Mouse (Mus musculus) erythroid progenitor cell, adult 5-6 weeks (primary cell): ENCODE measurements at regions not wholly inside any gene's neighbourhood (a gene's known extent, or its start where the extent isn't known, plus 50 kb on each side); places are given as distances from the start of the nearest gene placed in this dataset.

Source experiments
- ATAC-seq: replicated peaks from 2 replicates; pipeline ENCODE4 v1.8.0; 2016; ENCODE audit warnings: moderate number of reproducible peaks, mild to moderate bottlenecking, moderate TSS enrichment, inconsistent platforms; ENCODE audit not compliant: poor library complexity, low FRiP score, severe bottlenecking

GRCm38 (mm10) chr16:50863565-50863964 lies 272.6 kb upstream of the Ccdc54 start:
- ATAC-seq, result no peak

DNA sequence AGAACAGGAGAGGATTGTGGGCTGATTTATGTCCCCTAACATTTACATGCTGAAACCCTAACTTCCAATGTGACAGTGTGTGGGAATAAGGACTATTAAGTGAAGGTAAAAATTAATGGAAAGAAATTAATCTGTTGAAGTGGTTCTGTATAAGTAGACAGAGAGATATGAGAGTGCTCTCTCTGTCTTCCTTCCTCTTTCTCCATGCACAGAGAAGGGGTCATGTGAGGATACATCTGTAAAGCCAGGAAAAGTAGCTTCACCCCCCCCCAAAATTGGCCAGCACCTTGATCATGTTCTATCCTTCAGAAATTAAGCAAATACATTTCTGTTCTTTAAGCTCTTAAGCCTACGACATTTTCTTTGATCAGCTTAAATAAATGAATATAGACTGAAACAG lies 268.6 kb upstream of the Ccdc54 start:
- ATAC-seq, result no peak

GRCm38 (mm10) chr16:50852081-50852480 lies 261.1 kb upstream of the Ccdc54 start:
- ATAC-seq, result no peak

DNA sequence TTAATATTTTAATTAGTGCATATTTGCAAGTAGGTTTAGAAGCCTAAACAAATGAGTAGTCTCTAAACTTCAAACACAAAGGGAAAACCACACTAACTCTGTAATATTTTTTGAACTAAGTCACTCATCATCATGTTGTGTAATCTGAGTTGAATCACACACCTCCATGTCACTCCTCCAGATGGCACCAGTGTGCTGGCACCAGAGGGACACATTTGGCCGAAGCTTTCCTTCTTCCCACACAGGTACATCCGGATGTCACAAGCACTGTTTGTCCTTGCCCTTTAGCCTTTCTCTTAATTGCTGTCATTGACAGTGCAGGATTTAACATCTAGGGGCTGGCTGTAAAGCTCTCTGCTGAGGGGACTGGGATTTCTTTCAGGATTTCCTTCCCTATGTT lies 256.7 kb upstream of the Ccdc54 start:
- ATAC-seq, result no peak

GRCm38 (mm10) chr16:50846505-50846904 lies 255.6 kb upstream of the Ccdc54 start:
- no peak for ATAC-seq

- no peak for ATAC-seq
These were observed 251.0 kb upstream of the Ccdc54 start for GRCm38 (mm10) chr16:50841677-50842580.

DNA sequence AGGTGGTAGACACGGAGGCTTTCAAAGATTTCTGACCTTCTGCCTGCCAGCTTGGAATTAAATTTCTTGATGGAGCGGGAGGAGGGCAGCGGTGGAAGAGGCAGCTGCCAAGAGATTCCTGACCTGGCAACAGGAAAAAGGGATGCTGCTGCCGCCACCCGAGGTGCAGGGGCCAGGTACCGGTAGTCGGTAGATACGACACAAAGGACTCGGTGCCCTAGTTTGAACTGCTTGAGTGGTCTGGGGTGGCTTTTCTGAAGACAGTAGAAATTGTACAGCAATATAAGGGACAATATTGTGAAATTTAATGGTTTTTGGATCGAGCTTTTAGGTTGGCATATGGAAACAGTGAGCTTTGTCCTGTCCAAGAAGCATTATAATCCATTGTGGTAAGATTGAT lies 250.3 kb upstream of the Ccdc54 start:
- no peak for ATAC-seq

DNA sequence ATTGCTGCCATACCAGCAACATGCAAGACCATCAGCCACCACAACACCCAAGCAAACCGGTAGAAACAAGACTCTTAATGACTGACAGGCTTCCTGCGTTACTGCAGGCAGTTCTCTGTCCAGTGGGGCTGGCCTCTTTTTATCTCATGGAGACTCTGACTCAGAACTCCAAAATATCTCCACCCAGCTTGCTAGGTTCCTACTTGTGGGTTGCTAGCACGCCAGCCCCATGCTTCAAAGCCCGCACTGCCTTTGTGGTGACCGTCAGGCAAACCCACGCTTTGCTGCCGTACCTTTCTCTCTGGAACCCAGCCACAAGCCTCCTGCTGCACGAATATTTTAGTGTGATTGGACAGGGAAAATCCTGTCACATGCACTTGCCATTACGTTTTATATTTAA lies 248.7 kb upstream of the Ccdc54 start:
- no peak for ATAC-seq

DNA sequence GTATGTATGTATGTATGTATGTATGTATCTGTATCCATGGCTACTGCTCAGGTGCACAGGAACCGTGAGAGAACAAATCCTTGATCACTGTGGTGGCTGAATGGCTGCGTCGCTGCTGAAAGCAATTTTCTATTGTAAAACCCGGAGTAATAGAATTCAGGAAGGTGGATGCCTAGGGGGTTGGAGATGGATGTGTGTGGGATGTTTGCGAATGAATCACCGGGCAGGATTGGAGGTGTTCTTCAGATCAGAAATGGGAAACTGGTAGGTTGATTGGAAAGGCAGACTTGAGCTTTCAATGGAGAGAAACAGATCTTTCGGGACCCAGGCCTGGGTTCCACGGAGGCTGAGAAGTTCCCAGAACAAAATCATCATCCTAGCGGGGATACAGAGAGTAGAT lies 246.5 kb upstream of the Ccdc54 start:
- ATAC-seq, result no peak

GRCm38 (mm10) chr16:50836457-50836856 lies 245.5 kb upstream of the Ccdc54 start:
- ATAC-seq, result no peak

DNA sequence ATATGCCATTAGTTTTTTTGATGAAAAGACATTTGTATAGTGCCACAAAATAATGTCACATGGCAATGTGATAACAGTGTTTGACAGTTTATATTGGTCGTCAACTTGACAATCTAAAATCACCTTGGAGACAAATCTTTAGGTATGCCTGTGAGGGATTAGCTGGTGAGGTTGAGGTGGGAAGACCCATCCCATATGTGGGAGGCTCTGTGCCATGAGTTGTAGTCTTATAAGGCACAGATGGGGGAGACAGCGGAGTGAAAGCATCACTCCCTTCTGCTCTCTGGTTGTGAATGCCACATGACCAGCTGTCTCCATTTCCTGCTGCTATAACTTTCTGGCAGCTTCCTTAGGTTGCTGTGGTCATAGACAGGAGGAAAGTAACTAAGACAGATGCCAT lies 242.4 kb upstream of the Ccdc54 start:
- ATAC-seq, result no peak

DNA sequence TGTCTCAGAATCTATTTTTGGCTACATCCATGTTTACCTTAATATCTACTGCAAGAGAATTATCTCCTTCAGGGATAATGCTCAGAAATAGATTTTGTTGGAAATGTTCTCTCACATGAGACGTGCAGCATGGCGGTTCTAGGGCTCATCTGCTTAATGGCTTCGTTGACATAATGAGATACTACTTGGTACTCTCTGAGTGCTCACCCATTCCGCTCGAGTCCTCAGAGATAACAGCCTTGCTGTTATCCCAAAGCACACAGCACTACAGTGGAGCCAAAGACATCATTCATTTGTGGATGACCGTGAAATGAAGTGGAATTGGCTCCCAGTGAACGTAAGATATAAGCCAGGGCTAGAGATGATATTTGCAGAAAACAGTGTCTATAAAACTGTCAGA lies 231.4 kb upstream of the Ccdc54 start:
- ATAC-seq, result no peak

DNA sequence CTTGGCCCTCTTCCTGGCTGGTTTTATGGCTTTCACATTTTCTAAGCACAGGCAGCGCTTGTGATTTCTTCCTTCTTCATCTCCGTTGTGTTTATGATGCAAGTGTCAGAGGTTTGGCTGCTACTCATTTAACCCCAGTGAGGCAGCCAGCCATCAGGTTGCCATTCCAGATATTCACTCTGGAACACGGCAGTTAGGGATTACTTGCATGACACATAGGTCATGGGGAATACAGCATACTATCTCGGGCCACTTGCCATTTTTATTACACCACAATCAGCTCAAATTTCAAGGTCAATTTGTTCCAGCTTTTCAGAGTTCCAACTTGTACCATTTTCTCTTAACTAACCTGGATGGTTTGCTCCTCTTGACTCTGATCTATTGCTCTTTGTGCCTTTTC lies 223.7 kb upstream of the Ccdc54 start:
- no peak for ATAC-seq

GRCm38 (mm10) chr16:50799145-50799794 lies 208.3 kb upstream of the Ccdc54 start:
- ATAC-seq, result no peak

DNA sequence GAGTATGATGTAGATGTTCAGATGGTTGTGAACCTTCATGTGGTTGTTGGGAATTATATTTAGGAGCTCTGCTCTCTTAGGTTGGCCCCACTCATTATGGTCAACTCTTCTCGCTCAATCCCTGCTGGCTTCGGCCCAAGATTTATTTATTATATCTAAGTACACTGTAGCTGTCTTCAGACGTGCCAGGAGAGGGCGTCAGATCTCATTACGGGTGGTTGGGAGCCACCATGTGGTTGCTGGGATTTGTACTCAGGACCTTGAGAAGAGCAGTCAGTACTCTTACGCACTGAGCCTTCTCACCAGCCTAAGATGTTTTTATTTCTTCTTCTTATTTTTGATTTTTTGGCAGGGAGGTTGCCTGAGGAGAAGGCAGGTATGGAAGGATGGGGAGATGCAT lies 207.1 kb upstream of the Ccdc54 start:
- ATAC-seq, result no peak

DNA sequence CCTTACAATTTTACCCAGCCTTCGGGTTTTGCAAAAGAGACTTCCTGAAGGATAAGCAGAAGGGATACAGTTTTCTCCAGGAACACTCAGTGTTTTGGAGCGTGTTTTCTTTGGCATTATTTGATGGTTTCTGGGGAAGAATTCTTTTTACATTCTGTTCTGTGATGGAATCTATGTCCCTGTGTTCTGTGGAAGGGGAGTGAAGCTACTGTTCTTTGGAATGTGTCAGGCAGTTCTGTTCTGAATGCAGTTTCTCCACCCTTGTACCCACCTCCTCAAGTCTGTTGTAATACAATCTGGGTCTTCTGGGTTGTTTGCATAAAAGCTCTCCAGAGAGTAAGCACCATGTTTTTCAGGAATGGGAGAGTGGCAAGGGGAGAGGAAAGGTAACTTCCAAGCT lies 202.0 kb upstream of the Ccdc54 start:
- no peak for ATAC-seq

DNA sequence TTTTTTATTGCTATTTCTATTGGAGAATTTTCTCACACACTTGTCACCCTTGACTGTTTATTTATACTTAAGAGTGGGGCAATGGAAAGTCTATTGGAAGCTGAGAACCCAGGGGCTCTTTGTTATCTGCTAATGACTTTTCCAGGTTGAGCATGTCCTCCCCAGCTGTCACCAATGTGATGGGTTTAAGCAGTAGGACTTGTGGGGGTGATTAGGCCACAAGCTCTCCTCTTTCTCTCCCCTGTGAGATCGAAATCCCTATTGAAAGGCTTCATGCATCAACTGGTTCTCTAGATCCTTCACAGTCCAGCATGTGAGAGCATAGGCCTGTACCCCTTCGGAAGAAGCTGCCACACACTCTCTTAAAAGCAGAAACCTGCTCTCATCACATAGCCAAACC lies 201.6 kb upstream of the Ccdc54 start:
- no peak for ATAC-seq

DNA sequence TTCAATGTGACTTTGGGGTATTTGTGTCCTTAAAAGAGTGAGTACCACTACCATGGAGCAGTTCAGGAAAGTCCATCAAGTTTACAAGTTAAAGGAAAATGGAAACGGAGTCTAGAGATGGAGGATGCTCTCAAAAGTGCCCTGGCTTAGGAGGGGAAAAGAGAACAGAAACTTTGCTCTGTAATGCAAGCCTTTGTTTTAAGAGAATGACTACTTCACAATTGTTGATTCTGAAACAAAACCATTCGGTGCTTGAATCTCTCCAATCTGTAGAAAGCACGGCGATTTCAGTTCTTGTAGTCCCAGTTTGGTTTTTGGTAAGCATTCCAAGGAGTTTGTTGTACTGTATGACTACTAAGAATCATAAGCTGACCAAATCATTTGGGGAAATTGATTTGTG lies 197.7 kb upstream of the Ccdc54 start:
- no peak for ATAC-seq

- no peak for ATAC-seq
These were observed 195.2 kb upstream of the Ccdc54 start for GRCm38 (mm10) chr16:50786199-50786598.

DNA sequence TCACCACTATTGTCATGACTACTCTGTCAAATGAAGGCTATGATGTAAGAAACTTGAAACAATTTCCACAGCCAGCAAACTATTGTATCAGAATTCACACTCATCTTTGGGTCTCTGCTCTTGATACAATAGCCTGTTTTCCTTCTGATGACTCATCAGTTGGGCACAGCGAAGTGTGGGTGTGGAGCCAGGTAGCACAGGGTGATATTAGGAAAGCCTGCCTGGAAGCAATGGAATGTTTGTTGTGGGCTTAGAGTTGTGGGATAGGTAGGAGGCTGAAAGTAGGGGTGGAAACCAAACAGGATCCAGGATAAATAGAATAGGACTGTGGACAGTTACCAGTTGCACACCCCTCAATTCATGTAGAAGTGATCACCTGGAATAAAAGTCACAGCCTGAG lies 194.4 kb upstream of the Ccdc54 start:
- no peak for ATAC-seq

GRCm38 (mm10) chr16:50784651-50785228 lies 193.8 kb upstream of the Ccdc54 start:
- ATAC-seq, result no peak
